Mouse (Mus musculus) adrenal gland, adult 18-20 months (tissue): ENCODE measurements at regions not wholly inside any gene's neighbourhood (a gene's known extent, or its start where the extent isn't known, plus 50 kb on each side); places are given as distances from the start of the nearest gene placed in this dataset.
A peak's percentile ranks its signal among the peaks of the same experiment; 100 is the strongest.

Experiments
- DNase-seq, 2 experiments: peaks; one replicate each; pipeline ENCODE4 v3.0.0; 2021 to 2022; ENCODE audit warnings: low spot score in 2 of 2

- DNase-seq, result no peak
Observed at GRCm38 (mm10) chr13:97562241-97562640, 198.2 kb downstream of the Gm10260 start.

DNA sequence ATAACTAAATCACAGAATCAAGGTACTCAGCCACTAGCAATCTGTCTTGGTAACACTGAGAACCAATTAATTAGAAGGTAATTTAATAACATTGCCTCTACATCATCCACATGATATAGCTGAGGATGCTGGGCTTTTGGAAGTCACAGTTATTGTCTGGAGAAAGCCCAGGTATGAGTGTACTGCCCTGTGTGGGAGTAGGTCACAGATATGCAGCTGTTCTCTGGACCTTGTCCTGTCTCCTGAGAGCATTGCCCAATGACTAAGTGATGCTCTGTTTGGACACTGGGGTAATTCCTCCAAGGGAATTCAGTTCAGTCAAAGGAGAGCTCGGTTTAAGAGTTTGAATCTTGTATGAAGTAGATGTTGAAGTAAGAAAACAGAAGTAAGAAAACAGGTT is 199.6 kb downstream of the Gm10260 start:
- DNase-seq, result no peak

DNA sequence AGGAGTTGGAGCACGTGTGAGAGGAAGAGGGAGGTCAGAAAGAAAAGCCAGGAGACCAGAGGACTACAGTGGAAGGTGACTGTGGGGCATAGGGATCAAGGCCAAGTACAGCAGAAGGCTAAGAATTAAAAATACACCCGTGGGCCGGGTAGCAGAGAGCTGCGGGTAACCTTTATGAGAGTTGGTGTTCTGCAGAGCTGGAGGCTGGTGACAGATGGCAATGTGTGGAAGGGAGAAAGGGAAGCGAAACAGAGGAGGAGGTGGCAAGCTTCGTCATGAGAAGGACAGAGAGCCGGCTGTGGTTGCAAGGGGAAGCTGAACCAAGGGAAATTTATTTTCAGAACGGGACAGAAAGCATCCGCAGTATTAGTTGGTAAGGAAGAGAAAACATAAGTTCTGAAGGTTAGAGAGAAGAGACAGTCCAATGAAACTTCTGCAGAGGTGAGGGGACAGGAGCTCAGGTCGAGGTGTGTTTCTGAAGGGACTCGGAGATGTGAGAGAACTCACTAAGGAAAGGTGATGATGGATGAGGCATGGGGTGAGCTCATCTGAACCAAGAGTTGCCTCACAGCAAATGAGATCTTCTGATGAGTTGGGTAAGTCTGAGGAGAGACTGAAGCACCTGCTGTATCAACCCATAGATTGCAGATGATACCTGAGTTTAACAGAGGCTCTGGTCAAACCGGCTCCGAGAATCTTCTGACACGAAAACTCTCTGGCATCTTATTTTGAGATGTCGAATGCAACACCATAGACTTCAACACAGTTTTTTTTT is 200.6 kb downstream of the Gm10260 start:
- DNase-seq, result no peak

DNA sequence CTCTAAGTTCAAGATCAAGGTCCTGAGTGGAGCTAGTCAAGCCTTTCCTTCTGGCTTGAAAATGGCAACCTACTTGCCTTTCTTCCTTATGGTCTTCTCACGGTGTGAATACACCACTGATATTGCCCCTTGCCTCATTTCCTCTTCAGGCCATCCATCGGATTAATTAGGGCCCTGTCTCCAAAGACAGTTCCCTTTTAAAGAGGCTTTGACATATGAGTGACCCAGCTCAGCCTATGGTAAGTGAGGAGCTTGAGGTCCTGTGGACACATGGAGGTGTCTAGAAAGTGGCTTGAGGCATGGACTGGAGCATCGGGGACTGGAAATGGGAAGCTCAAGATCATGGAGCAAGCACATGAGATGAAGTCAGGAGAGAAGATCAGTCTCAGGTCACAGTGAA is 201.5 kb downstream of the Gm10260 start:
- no peak for DNase-seq

GRCm38 (mm10) chr13:97555312-97555711 is 205.1 kb downstream of the Gm10260 start:
- no peak for DNase-seq

DNA sequence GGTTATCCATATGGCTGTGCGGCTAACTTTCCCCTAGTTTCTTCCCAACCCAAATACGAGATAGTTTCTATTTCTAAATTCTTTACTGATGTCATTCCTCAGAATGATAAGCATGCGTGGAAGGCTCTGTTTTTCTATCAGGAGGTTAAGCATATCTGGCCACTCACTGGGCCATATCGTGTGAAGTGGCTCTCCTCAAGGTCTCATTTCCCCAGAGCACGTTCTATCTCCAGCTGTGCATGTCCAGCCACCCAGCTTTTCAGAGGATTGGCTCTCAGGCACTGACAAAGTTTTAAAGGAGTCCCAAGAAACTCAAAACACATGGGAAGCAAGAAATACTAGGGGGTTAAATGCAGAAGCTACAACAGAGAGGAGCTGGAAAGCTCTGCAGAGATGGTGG is 205.8 kb downstream of the Gm10260 start:
- no peak for DNase-seq

GRCm38 (mm10) chr13:97552236-97552635 is 208.2 kb downstream of the Gm10260 start:
- DNase-seq, result no peak

- DNase-seq, result no peak
Observed at GRCm38 (mm10) chr13:97550880-97551279, 209.6 kb downstream of the Gm10260 start.

GRCm38 (mm10) chr13:97550172-97550571 is 210.3 kb downstream of the Gm10260 start:
- no peak for DNase-seq

DNA sequence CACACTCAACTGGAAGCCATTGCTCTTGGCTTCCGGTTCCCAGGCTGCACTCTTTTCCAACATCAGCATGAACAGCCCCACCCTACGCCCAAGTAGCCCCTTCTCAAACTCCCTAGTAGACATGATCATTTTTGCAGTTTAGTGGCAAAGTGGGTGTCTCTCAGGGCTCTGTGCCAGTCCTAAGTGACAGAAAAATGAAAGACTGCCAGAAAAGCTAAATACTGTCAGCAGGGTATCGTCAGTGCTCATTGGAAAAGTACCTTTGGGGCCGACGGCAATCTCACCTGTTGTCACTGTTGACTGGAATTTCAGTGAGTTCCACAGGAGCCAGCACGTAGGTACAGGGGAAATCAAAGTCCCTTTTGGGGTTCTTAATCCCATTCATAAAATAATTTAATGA is 211.0 kb downstream of the Gm10260 start:
- DNase-seq, result no peak

DNA sequence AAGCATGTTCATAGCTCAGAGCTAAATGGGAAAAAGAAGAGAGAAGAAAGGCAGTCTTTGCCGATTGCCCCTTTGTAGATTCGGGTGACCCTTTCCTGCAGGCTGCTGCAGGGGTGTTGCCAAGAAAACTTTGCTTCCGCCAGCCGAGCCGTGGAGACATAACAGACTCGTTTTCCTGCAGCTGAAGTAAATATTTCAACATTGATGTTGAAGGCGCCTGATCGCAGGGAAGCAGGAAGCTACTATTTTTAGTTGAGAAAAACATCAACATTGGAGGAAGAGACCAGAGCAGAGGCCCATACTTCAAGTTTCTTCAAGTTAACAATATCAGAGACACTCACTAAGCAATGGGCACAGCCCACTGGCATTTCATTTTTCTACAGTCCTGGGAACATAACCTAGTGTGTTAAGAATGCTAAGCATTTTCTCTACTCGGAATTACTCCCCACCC is 211.9 kb downstream of the Gm10260 start:
- DNase-seq, result peak; percentile 15 to 37

- no peak for DNase-seq
Observed at GRCm38 (mm10) chr13:97546936-97547335, 213.5 kb downstream of the Gm10260 start.

- no peak for DNase-seq
Observed at GRCm38 (mm10) chr13:97545971-97546454, 214.4 kb downstream of the Gm10260 start.

DNA sequence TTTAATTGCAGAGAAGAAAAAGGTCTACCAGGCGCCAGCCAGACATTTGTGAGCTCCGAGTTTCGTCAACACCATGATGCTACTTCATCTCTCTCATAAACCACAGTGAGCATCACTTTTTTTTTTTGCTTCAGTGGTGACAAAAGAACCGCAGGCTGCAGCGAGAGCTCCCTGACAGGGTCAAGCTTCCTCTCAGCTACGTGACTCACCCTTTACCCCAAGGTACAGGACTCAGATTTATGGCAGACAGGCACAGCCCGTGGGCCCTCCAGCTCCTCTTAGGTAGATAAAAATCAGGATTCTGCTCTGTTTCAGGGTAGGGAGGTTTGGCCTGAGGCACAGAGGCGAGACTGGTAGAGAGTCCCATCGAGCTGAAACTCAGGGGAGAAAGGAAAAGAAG is 220.7 kb downstream of the Gm10260 start:
- DNase-seq, result no peak

DNA sequence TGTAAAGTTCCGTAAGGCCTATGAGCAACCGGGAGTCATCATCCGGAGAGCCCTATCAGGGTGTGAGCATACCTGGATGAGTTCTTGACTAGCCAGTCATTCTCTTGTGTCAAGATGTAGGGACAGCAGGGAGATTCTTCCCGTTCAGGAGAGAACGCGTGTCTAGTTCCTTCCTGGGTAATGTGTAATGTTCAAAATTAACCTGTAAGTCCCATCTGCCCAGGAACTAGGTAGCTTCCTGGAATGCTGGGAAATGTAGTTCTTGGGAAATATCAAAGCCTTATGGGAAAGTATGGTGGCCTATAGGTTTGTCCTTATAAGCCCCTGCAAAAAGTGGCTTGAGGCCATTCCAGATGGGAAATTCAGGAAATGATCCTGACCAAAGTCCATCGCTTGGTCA is 222.0 kb downstream of the Gm10260 start:
- DNase-seq, result no peak

DNA sequence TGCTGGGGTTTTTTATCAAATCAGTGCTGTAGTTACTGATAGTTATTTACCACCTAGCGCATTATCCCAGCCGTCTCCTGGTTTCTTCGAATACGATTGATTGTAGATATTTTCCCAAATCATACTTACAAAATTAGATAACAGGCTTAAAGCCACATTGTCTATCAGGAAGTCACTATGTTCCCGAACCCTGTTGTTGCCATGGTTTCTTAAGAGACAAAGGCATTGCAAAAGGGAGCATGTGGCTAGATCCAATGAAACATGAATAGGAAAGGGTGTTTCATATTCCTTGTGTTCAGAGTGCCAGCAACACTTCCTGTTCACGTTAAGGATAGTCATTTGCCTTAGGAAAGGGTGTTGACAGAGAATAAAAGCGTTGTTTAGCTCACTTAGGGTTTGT is 222.7 kb downstream of the Gm10260 start:
- DNase-seq, result no peak

- no peak for DNase-seq
Observed at GRCm38 (mm10) chr13:97537206-97537605, 223.2 kb downstream of the Gm10260 start.

DNA sequence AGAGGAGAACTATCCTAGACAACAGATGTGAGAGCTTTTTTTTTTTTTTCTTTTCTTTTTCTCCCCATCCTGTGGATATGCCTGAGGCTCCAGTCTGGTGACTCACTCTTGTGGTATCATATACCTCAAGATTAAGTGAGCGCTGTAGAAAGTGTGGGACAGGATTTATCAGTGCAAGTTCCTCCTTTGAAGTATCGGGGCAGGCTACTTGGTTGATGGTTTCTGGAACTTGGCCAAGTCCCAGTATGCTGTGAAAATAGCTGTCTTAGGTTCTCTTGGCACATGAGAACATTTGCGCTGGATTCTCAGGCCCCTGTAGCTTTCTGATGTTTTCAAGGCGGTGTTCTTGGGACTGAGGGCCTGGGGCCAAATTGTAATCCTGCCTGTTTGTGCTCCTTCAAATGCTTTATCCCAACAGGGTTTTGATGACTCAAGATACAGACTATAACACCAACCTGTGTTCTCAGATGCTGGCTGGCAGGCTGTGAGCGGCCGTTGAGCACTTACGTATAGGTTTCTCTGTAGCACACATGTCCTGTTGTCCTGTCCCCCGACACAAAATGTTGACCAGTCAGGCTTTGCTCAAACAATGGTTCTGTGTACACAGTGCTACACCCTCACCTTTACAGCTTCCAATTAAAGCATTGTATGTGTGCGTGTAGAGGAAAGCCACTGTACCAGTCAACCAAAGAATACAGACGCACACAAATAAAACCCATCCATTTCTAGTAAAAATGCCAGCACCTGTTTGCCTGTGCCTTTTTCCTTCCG is 226.4 kb downstream of the Gm10260 start:
- DNase-seq, result no peak

DNA sequence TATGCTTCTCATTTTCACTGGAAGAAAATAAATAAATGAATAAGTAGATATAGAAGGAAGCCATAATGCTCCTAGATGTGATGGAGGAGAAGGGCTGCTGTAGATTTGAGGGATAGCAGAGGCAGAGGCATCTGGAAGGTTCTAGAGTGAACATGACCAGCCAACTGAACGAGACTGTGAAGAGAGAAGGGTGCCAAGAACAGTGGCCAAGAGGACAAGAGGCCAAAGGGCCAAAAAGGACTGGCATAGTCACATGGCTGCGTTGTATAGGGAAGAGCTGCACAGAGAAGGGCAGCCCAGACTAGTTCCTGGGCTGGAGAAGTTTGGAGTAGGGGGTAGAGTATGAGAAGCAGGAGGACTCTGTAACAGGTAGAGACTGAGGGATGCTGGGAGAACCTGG is 229.3 kb downstream of the Gm10260 start:
- DNase-seq, result no peak

DNA sequence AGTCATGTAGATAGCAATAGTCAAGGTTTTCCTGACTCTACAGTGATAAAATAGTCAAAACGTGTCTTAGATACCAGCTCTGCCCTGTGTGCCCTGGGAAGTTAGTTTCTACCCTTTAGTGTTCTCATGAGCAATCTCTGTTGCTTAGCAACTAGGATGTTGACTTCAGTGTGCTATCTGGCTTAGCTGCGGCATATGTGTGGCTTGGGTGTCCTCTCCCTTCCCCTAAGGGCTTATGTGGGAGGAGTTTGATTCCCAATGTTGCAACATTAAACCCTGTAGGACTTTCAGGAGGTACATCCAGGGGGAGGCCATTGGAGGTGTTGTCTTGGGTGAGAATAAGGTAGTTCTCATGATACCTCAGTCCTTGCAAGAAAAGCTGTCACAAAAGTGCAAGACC is 229.9 kb downstream of the Gm10260 start:
- DNase-seq, result no peak

GRCm38 (mm10) chr13:97527958-97528357 is 232.5 kb downstream of the Gm10260 start:
- DNase-seq, result no peak

DNA sequence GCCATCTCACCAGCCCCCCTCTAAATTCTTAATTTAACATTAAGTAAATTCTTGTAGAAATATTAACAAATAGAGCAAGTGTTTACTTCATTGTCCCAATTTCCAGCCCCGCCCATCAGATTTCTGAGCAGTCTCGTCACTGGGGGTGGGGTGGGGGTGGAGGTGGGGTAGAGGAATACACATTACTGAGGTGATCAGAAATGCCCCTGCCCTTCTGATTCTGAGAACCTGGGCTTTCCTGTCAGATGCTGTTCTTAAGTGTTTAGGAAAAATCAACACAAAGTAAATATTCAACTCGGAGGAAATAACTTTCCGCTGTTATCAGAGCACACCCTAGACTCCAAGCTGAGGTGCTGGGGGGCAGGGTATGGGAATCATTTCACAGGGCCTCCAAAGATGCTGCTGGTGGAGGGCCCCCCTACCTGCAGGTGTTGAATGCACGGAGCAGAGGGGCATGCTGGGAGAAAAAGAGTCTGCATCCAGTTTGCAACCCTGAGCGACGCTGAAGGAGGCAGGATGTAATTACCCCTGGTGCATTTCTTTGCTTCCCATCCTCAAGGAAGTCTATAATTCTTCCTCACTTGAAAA is 235.5 kb downstream of the Gm10260 start:
- no peak for DNase-seq
